Mouse (Mus musculus): ENCODE measurements around the gene Tmem212. TPM values are rescaled to one million over a fixed set of nuclear protein-coding genes. Genes with fewer than 3 reads are reported as not detected.
"Not testable (repeated sequence)": the region's sequence is repeated elsewhere in the genome, so short reads cannot be mapped to it uniquely, and the experiment has no call there.

The Tmem212 gene
- not detected in 2 replicates for total RNA-seq (2014; fragmentation: Nextera tagmentation)
- not detected in 2 replicates for total RNA-seq (2017)
- not detected in 2 replicates for polyA plus RNA-seq (2012)

DNA sequence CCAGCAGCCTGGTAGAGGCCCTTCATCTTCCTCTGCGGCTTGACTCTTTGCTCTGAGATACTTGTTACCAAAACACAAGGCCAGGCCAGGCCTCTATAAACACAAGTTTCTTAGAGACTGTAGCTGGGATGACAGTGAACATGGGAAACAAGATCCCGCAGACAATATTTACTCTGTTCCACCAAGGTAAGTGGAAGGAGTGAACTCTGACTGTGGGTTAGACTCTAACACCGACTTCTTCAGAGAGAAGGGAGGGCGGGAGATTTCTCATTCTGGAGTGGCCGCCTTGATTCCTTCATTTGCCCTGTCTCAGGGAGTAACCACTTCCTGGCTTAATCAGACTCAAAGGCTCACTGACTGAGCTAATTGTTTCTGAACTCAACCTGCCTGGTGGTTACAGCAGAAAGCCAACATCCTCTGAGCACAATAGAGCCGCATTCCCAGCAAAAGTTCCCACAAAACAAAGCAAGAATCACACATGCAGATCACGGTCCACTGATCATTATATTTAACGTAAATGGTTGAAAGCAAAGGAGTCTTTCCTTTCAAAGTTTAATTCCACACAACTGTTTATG lies at the start of gene Tmem212:
Gene Tmem212, minus strand, starts transcription at position 51 of the 575 bp plus-strand sequence.
- no peak for DNase-seq (ENCODE audit: low spot score)
- TF ChIP-seq TAL1 (conservative IDR thresholded peaks at IDR 0.05; ENCODE audit: low read depth, low read length), result no peak
- TF ChIP-seq GATA1 (IDR thresholded peaks at IDR 0.05; ENCODE audit: borderline replicate concordance, low read length), result no peak
- TF ChIP-seq GATA2 (IDR thresholded peaks at IDR 0.05; ENCODE audit: borderline replicate concordance, low read depth, low read length), result no peak
- no peak for TF ChIP-seq POLR2AphosphoS5 (IDR thresholded peaks at IDR 0.05; ENCODE audit: insufficient replicate concordance, low read depth, low read length)
- TF ChIP-seq CTCF (IDR thresholded peaks at IDR 0.05; ENCODE audit: low read depth, low read length), result no peak
- Histone ChIP-seq H3K36me3 (replicated peaks) (no peaks in the 10 kb centered on the region), H3K4me3 (ENCODE audit: low read depth, low read length) (no peak within 1 kb of the TSS), H3K4me1 (ENCODE audit: insufficient read depth, low read depth, low read length) (no peaks in the 10 kb centered on the region), H3K27me3 (ENCODE audit: insufficient read depth, low read length) (no peaks in the 10 kb centered on the region; the same call in 1 of the 2 replicates), H3K9me3 (replicated peaks) (no peaks in the 10 kb centered on the region)
- ATAC-seq (ENCODE audit: extremely low read depth, insufficient number of reproducible peaks, low FRiP score, poor library complexity, severe bottlenecking), result no peak

DNA sequence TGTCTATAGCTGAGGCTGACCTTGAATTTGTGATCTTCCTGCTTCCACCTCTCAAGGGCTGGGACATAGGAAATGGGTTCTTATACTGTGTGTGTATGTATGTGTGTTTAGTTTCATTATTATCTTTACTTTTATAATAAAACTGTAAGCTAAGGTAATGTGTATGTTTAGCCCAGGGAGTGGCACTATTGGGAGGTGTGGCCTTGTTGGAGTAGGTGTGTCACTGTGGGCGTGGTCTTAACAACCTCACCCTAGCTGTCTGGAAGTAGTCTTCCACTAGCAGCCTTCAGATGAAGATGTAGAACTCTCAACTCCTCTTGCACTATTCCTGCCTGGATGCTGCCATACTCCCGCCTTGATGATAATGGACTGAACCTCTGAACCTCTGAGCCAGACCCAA lies 49.2 kb upstream of the Tmem212 start:
- DNase-seq (ENCODE audit: low spot score); H3K9me3 ChIP-seq (replicated peaks); H3K4me1 ChIP-seq (ENCODE audit: insufficient read depth, low read depth, low read length); H3K27me3 ChIP-seq (ENCODE audit: insufficient read depth, low read length); ATAC-seq (ENCODE audit: extremely low read depth, insufficient number of reproducible peaks, low FRiP score, poor library complexity, severe bottlenecking); H3K36me3 ChIP-seq (replicated peaks); H3K4me3 ChIP-seq (ENCODE audit: low read depth, low read length): not testable (repeated sequence)

DNA sequence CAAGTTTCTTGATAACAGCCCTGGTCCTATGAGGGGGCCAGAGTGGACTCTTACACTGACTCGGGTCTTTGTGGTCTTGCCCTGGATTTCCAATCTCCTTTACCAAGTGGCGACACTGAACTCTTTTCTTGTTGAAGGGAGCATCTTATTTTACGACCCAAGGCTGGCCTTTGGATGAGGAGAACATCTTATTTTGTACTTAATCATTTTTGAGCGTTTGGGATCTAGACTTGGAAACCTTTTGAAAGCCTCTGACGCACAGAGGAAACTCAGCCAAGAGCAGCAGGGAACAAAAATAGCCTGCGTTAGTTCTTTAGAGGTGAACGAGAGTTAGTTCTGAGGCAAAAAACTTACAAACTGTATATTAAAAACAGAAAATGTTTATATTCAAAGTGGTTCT lies 46.8 kb upstream of the Tmem212 start:
- Histone ChIP-seq H3K36me3 (replicated peaks) (no peaks in the 10 kb centered on the region), H3K4me3 (ENCODE audit: low read depth, low read length) (no peak overlapping the region), H3K4me1 (ENCODE audit: insufficient read depth, low read depth, low read length) (no peaks in the 10 kb centered on the region), H3K27me3 (ENCODE audit: insufficient read depth, low read length) (peaks cover 3% of the 10 kb centered on the region; the same call in 1 of the 2 replicates), H3K9me3 (replicated peaks) (no peaks in the 10 kb centered on the region)
- TF ChIP-seq TAL1 (conservative IDR thresholded peaks at IDR 0.05; ENCODE audit: low read depth, low read length) (no peak), GATA2 (IDR thresholded peaks at IDR 0.05; ENCODE audit: borderline replicate concordance, low read depth, low read length) (no peak), CTCF (IDR thresholded peaks at IDR 0.05; ENCODE audit: low read depth, low read length) (no peak), POLR2AphosphoS5 (IDR thresholded peaks at IDR 0.05; ENCODE audit: insufficient replicate concordance, low read depth, low read length) (no peak), GATA1 (IDR thresholded peaks at IDR 0.05; ENCODE audit: borderline replicate concordance, low read length) (no peak)
- ATAC-seq (ENCODE audit: extremely low read depth, insufficient number of reproducible peaks, low FRiP score, poor library complexity, severe bottlenecking) (no peak), DNase-seq (ENCODE audit: low spot score) (no peak)

DNA sequence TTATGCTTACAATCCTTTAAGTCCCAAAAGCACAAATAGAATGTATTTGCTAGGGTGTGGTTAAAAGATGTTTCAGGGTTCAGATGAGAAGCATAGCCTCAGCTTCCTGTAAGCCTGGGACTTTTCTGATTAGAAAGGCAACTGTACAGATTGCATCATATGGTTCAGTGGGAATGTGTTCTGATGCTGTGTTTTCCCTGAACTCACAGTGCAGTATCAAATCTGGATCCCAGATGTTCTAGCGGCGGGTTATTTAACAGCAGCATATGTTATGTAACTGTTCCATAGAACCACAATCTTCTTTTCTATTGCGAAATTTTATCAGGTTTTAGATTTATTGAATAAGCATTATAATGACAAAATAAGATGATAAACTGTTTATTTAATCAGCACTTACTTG lies 45.5 kb upstream of the Tmem212 start:
- DNase-seq (ENCODE audit: low spot score) (no peak), ATAC-seq (ENCODE audit: extremely low read depth, insufficient number of reproducible peaks, low FRiP score, poor library complexity, severe bottlenecking) (no peak)
- H3K36me3 ChIP-seq (replicated peaks), result no peaks in the 10 kb centered on the region
- TF ChIP-seq GATA1 (IDR thresholded peaks at IDR 0.05; ENCODE audit: borderline replicate concordance, low read length) (no peak), POLR2AphosphoS5 (IDR thresholded peaks at IDR 0.05; ENCODE audit: insufficient replicate concordance, low read depth, low read length) (no peak), GATA2 (IDR thresholded peaks at IDR 0.05; ENCODE audit: borderline replicate concordance, low read depth, low read length) (no peak)
- no peaks in the 10 kb centered on the region for H3K4me1 ChIP-seq (ENCODE audit: insufficient read depth, low read depth, low read length)
- peaks cover 3% of the 10 kb centered on the region; the same call in 1 of the 2 replicates for H3K27me3 ChIP-seq (ENCODE audit: insufficient read depth, low read length)
- H3K9me3 ChIP-seq (replicated peaks), result no peaks in the 10 kb centered on the region
- H3K4me3 ChIP-seq (ENCODE audit: low read depth, low read length), result no peak overlapping the region

DNA sequence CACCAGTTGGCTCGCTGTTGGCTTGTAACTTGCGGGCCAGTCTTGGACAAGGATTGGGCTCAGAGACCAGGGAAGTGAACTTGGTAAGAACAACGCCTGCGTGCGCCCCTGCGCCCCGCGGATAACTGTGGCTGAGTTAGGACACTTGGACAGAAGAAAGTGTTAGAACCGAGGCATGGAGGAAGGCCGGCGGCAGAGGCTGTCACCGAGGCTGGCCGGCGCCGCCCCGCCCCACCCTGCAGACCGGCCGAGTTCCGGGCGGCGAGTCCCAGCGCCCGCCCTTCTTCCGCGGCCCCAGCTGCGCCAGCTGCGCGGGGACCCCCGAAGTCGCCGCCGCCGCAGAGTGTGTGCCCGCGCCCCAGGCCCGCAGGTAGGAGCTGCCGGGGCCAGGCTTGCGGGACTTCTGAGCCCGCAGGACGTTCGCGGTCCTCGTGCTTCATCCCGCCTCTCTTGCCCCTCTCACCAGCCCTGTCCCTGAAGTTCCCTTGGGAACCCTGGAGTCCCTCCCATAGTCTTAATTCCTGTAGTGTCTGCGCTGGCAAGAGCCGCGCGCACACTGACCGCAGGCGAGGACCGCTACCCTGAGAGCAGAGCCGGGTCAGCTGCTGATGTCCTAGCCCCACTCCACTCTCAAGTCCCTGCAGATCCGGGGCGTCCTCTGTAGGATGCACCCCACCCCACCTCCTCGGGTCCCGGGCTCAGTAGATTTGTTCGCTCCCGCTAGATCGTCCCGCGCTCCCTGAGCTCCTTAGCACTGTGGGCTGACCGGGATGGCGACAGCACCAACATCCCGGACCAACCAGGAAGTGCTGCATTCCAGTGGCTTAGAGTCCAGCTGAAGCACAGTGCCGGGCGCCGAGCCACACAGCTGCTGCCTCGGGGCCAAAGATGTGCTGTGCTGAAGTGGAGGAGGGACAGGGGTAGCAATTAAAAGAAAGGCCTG lies 42.5 kb upstream of the Tmem212 start, which contains the start of gene Pld1:
Gene Pld1, plus strand, starts transcription at position 315 of the 943 bp plus-strand sequence.
- H3K36me3 ChIP-seq (replicated peaks), result no peaks in the 10 kb centered on the region
- ATAC-seq (ENCODE audit: extremely low read depth, insufficient number of reproducible peaks, low FRiP score, poor library complexity, severe bottlenecking), result no peak
- H3K4me1 ChIP-seq (ENCODE audit: insufficient read depth, low read depth, low read length), result no peaks in the 10 kb centered on the region
- H3K4me3 ChIP-seq (ENCODE audit: low read depth, low read length), result no peak within 1 kb of the TSS
- H3K9me3 ChIP-seq (replicated peaks), result no peaks in the 10 kb centered on the region
- TF ChIP-seq TAL1 (conservative IDR thresholded peaks at IDR 0.05; ENCODE audit: low read depth, low read length) (no peak), GATA1 (IDR thresholded peaks at IDR 0.05; ENCODE audit: borderline replicate concordance, low read length) (no peak)
- peaks cover 3% of the 10 kb centered on the region; the same call in 1 of the 2 replicates for H3K27me3 ChIP-seq (ENCODE audit: insufficient read depth, low read length)
- DNase-seq (ENCODE audit: low spot score), result no peak

DNA sequence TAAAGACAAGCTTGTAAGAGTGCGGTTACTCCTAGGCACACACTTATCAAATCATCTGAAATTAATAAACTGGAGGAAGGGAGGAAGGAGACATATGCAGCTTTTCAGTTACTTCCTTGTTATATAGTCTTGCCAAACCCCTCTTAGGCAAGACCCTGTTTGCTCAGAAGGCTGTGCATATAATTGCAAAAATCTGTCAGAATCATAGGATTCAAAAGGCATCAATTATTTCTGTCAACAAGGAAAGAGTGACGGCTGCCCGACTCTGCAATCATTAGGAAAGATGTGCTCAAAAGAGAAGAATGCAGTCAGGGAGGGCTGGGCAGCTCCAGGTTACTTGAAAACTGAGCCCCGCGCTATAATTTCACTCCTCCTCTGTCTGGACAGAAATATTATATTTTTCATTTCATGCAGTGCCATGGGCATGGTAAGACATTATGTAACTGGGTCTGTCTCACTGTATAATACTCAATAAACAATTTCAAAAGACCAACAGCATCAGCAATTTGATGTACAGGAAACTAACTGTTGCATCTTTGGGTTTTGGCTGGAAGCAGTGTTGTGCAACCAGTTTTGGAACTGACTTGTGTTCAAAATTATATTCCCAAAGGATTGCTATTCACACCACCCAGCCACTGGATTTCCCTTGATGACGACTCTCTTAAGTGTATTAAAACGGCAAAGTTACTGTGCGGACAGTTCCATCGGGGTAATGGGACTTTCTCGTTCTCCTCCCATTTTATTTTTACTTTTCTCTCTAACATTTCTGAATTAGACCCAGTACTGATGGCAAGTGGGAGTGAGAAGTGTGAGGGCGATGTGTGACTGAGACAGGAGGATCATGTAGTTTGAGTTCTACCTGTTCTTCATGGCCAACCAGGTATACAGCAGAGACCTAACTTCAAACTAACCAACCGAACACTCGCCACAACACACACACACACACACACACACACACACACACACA lies 41.3 kb upstream of the Tmem212 start:
- ATAC-seq (ENCODE audit: extremely low read depth, insufficient number of reproducible peaks, low FRiP score, poor library complexity, severe bottlenecking) (no peak), DNase-seq (ENCODE audit: low spot score) (no peak)
- H3K9me3 ChIP-seq (replicated peaks), result no peaks in the 10 kb centered on the region

More for the DNA sequence above, 41.3 kb upstream of the Tmem212 start:
- no peak for TF ChIP-seq POLR2AphosphoS5 (IDR thresholded peaks at IDR 0.05; ENCODE audit: insufficient replicate concordance, low read depth, low read length)
- TF ChIP-seq CTCF (IDR thresholded peaks at IDR 0.05; ENCODE audit: low read depth, low read length), result no peak
- no peak for TF ChIP-seq TAL1 (conservative IDR thresholded peaks at IDR 0.05; ENCODE audit: low read depth, low read length)
- no peak for TF ChIP-seq GATA2 (IDR thresholded peaks at IDR 0.05; ENCODE audit: borderline replicate concordance, low read depth, low read length)
- no peak for TF ChIP-seq GATA1 (IDR thresholded peaks at IDR 0.05; ENCODE audit: borderline replicate concordance, low read length)
- H3K4me3 ChIP-seq (ENCODE audit: low read depth, low read length), result no peak overlapping the region
- H3K4me1 ChIP-seq (ENCODE audit: insufficient read depth, low read depth, low read length), result no peaks in the 10 kb centered on the region
- peaks cover 3% of the 10 kb centered on the region; the same call in 1 of the 2 replicates for H3K27me3 ChIP-seq (ENCODE audit: insufficient read depth, low read length)
- no peaks in the 10 kb centered on the region for H3K36me3 ChIP-seq (replicated peaks)

Measured in G1E (cell line).